Mouse (Mus musculus) adipose tissue, adult 10 weeks (tissue): ENCODE measurements around the gene Mxd1. TPM values are rescaled to one million over a fixed set of nuclear protein-coding genes. Genes with fewer than 3 reads are reported as not detected.

Experiments used
- polyA plus RNA-seq: library from polyadenylated mRNA; stranded (reverse); fragments of 350-450 nt; fragmentation: Illumina TruSeq; extraction: RNeasy Lipid Tissue Mini Kit (QIAGEN cat#74804); gene quantifications from one replicate; pipeline ENCODE4 v1.2.3, GENCODE M21; 2014; ENCODE audit warnings: low read depth, low replicate concordance

Mxd1 gene
- polyA plus RNA-seq, result 5.6 TPM

DNA sequence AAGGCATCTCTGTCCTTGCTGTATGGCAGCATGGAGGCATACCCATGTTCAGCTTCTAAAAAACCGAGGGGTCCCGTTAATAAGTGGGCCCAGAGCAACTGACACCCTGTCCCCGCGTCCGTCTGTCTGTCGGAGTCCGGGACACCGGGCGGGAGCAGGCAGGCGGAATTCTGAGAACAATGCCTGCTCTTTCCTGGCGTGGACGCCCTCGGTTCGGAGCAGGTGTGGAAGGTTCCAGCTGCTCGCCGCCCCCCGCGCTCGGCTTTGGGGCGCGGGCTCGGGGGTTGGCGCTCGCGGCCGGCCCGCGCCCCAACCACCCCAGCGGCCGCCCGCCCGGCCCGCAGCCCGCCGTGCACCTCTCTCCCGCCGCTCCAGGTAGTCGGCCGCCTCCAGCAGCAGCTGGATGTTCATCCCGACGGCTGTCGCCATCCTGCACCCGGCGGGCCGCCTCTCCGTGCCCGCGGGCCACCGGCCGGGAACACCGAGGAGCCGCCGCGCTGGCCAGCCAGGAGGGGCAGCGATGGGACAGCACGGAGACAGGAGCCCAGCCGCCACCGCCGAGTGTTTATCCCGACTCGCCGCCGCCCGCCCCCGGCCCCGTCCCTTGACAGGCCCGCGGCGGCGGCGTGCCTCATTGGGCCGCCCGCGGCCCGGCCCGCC, at the start of gene Mxd1:
Gene Mxd1, minus strand, starts transcription at position 582 of the 660 bp plus-strand sequence.

DNA sequence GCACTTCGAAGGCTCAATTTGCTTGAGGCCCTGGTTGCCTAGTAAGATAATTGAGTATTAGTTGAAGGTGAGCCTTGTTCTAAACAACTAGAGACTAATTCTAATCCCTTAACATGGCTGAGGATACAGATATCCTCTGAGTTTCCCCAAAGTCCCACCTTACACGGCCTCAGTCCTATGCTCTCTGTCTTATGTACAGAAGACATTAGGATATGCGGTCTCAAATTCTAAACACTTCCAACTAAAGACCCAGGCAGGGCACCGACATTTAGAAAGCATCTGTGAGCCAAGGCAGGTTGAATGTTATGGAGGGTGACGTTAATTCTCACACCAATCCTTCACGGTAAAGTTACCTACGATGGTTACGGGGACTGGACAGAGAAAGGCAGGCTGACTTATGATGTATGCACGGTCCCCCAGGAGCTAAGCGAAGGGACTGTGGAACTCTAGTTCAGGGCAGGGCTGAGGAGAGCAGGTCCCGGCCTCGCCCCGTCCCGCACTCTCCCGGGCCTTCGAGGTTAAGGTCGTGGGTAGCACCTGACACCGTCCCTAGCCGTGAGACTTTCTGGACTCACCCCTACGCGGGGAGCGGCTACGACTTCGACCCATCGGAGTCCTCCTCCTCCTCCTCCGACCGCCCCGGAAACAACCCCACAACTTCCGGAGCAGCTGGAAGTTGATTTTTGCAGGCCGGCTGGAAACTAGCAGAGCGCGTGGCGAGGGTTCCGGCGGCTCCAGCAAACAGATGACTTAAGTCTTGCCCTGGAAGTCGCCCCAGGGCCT, 15.1 kb upstream of the Mxd1 start, which contains the start of gene Snrnp27:
Gene Snrnp27, minus strand, starts transcription at position 651 of the 783 bp plus-strand sequence.

DNA sequence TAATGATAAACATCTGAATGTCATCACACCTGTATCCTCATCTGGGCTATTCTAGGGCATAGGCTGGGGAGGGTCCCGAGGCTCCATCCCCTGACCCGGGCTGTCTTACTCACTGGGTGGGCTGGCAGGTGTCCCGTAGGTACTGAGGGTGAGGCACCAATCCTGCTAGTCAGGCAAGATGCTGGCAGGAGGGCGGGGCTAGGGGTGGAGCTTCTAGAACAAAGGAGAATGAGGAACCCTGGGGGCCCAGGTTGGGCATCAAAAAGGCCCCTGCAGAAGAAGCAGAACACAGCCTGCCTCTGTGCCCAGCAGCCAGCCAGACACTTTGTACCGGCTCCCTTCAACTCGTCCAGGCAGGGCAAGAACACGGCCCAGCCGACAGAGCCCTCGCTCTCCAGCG, 41.0 kb downstream of the Mxd1 start, which contains the start of gene Asprv1:
Gene Asprv1, plus strand, starts transcription at position 219 of the 400 bp plus-strand sequence.

Other genes starting within 250 kb of the Mxd1 start
- gene Gm44790, start 242.5 kb downstream of the Mxd1 start, polyA plus RNA-seq, result not detected
- 18.0 TPM for gene C87436, start 230.8 kb downstream of the Mxd1 start, polyA plus RNA-seq
- 150 TPM for gene Pcbp1, start 142.8 kb downstream of the Mxd1 start, polyA plus RNA-seq
- gene Asprv1, start 41.0 kb downstream of the Mxd1 start, polyA plus RNA-seq, result 0.66 TPM
- gene Snrnp27, start 15.4 kb upstream of the Mxd1 start, polyA plus RNA-seq, result 71.0 TPM
- 24.0 TPM for gene Gmcl1, start 64.2 kb upstream of the Mxd1 start, polyA plus RNA-seq
- 75.1 TPM for gene Anxa4, start 124.4 kb upstream of the Mxd1 start, polyA plus RNA-seq
- gene Aak1, start 180.4 kb upstream of the Mxd1 start, polyA plus RNA-seq, result 13.2 TPM